Mouse (Mus musculus): ENCODE data around the gene Ift57.

The Ift57 gene

GRCm38 (mm10) chr16:49760517-49761203 is 61.6 kb downstream of the Ift57 start:
- DNase-seq, result no peak

GRCm38 (mm10) chr16:49761981-49762380 is 62.9 kb downstream of the Ift57 start:
- no peak for DNase-seq

GRCm38 (mm10) chr16:49766326-49766725 is 67.3 kb downstream of the Ift57 start:
- peak; percentile 68 for DNase-seq

DNA sequence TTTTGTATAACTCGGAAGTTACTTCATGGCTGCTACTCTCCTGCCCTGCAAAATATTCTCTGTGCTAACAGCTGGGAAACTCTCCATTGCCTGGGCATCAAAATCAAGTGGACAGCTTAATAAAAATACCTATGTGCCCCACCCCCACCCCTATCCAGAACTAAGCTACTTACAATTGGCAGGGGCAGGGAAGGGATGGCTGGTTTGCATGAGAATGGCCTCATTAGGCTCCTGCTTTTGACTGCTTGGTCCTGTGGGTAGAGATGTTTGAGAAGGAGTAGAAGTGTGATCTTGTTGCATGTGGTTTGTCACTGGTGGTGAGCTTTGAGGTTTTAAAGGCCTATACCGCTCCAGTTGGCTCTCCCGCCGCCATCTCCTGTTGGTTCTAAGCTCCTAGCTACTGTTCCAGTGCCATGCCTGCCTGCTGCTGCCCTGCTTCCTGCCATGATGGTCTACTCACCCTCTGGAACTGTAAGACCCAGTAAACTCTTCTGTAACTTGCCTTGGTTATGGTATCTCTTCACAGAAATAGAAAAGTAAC is 69.5 kb downstream of the Ift57 start:
- no peak for DNase-seq

DNA sequence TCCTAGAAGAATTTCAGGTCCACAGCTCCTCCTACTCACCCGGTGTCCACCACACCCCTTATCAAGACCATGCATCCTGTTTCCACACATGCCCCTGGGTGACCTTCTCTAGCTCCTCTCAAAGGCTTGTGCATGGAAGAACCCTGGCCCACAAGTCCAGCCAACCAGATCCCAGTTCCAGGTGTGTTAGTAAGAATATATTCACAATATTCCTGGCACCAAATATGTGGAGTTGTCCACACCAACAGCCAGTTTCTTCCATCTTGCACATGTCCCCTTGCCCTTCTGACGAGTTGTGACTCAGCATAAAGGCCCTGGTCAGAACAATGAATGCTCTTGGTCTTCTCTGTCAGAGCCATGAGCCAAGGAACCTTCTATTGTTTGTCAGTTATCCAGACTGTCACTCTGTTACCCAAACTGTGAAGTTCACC is 70.8 kb downstream of the Ift57 start:
- no peak for DNase-seq

DNA sequence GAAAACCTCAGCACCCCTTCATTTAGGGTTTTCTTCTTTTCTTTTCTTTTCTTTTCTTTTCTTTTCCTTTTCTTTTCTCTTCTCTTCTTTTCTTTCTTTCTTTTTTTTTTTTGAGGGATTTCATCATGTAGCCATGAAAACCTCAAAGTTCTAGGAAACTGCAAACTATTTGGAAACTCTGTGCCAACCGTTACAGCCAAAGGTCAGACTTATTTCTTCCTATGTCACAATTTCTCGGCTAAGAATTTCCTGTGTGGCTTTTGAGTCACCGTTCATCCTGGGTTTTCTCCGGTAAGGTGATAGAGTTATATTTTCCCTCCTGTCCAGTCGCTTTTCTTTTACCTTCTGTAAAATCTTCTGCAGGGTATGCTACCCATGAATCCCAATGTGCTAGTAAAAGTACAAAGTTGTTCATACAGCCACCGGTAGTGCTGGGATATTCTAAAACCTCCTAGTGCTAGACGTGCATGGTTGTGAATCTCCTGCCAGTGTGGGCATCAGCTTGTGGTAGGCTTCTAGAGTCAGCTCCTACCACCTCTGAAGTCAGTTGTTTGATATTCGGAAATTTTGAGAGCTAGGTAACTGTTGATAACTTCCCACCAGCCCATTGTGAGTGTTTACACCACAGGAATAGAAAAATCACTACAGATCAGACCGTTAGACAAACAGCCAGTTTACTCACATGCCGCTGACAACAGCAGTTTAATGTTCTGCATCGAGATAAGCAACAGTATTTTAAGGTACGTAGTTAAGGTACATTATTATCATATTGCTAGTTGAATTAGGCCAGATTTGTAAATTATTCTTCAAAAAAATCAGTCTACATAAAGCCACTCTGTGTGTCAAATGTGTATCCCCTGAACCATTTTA is 71.5 kb downstream of the Ift57 start:
- no peak for DNase-seq

DNA sequence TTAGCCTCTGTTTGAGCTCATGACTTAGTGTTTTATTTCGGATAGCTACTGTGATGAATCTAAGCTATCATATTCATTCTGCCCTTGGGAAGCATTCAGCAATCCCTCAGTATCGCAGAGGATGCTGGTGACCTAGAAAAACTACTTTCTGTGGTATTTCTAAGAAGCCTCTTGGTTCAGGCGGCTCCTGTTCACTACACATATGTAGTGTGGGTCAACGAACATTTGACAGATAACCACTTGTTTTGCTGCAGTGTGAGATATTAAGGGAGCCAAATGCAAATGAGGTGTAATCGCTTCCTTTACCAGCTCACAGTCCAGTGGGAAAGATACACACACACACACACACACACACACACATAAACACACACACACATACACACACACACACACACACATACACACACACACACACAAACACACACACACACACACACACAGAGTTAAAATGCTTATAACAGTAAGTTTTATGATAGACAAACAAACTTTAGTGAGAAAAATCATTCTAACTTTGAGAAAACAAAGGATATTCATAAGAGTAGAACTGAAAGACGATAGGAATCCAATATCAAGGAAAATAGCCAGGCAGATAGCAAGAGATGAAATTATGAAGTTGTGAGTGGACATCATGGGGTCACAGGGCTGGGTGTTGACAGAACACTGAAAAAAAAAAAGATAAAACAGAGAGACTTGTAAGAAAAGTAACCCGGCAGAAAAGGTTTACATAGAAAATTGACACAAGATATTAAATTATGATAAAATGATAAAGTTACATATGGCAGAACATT is 72.8 kb downstream of the Ift57 start:
- no peak for DNase-seq

GRCm38 (mm10) chr16:49772576-49772975 is 73.5 kb downstream of the Ift57 start:
- no peak for DNase-seq

GRCm38 (mm10) chr16:49773068-49773467 is 74.0 kb downstream of the Ift57 start:
- DNase-seq, result no peak

DNA sequence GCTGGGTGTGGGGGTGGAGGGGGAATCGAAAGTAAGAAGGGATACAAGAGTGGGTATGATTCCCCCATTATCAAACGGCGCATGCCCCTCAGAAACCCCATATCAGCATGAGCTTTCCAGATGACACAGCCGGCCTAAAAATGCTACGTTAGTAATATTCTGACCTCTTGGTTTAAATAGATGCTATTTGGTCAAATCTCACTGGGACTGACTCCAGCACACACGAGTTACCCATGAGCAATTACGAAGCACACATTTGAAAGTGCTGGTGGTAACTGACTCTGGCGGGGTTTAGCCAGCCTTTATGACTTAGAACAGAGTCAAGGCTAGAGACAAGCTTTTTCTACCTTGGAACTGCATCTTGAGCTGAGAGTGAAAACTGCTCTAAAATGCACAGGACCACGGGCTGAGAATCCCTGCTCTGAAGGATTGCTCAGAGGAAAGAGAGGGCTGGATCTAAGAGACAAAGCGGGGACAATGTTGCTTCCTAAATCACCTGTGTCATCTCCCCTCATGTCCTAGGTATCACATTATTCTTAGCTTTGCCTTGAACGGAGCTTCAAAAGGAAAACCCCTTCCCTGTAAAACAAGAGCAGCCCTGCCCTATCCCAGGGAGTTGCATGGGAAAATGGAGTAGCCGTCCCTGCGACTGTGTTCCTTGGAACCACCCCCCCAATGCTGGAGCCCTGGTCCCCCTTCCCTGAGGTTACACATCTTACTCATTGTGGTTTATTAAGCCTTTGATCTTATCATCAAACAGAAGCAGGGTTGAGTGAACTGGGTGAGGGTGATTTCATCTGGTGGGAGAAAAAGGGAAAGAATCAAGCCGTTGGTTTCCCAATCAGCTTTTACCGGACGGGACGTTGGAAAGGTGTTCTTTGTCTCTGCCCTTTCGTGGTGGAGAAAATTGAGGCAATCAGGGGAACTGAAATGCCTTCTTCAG is 75.3 kb downstream of the Ift57 start:
- DNase-seq, result no peak

- no peak for DNase-seq
Measured at GRCm38 (mm10) chr16:49775002-49775966, 76.3 kb downstream of the Ift57 start.

DNA sequence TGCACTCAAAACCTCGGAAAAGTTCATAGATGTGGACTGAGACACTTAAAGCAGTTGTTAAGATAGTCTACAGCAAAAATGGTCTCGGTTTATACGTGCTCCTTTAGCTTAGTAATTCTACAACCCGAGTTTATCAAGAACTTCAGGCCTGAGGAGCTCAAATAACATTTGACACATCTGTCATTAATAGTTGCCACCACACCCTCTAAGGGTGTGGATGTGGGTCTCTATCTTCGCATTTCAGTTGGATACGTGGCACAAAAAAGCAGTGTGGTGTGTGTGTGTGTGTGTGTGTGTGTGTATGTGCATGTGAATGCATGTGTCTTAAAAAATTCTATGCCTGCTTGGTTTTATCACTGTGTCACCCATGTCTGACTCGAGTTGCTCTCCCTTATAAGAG is 77.9 kb downstream of the Ift57 start:
- DNase-seq, result no peak

DNA sequence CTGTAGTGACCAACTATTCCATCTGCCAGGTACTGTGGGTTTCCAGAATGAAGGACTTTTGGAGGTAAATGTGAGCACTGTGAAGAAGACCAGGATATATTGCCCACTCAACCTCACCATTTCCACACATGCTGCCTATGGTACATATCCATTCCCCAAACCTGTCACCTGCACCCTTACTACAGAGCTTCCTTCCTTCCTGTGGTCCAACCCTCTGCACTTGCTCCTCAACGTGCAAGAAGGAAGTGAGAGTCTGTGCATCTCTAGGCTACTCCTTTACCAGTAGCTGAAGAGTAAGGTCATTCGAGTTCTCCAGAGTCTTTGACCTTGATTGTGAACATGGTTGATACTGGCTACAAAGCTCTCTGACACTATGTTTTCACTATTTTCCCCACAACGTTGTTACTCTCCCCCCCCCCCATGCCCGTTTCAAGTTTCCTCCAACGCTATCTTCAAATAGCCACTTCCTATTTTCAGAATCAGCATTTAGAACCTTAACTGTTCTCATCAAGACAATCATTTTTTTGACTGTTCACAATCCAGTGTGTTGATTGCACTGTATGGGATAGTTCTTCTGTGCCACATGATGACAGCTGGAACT is 82.6 kb downstream of the Ift57 start:
- DNase-seq, result no peak

DNA sequence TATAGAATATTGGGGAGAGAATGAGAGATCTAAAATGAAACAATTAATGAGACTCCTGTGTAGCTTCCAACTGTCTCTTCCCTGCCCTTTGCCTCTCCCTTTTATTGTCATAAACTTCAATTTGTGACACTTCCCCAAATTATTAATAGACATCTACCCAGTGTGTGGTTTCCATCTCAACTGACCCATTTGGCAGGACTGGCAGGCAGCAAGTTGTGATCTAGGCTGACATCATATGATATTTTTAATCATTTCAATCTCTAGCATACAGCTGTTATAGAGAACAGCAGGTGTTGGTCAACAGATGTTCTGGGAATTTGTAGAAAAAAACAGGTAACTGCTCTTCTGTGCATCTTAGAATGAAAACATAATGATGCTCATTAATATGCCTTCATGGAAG is 84.3 kb downstream of the Ift57 start:
- DNase-seq, result no peak

DNA sequence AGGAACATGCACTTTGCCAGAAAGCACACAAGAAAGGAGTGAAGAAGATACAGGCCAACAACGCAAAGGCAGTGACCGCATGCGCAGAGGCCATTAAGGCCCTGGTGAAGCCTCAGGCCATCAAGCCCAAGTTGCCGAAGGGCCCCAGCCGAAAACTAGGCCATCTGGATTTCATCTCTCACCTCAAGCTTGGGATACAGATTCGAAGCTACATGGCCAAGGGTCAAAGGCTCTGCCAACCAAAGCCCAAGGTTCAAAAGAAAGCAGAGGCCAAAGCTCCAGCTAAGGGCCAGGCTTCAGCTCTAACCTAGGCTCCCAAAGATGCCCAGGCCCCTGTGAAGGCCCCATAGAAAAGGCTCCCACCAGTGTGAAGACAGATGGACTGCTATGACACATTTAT is 87.1 kb downstream of the Ift57 start:
- DNase-seq, result no peak

DNA sequence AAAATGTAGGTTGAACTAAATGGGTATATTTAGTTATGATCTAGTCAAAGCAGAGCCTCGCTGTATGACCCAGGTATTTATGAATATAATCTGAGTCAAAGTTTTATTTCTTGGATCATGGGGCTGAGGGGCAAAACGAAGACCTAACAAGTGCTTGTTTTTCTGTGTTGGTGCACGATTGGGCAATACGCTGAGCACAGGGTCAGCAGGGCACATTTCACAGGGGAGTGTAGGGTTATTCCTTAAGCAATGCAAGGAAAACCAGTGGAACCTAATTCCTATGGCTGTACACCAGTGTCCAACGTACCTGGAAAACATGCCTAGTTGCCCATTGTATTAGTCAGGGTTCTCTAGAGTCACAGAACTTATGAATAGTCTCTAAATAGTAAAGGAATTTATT is 88.7 kb downstream of the Ift57 start:
- DNase-seq, result no peak

DNA sequence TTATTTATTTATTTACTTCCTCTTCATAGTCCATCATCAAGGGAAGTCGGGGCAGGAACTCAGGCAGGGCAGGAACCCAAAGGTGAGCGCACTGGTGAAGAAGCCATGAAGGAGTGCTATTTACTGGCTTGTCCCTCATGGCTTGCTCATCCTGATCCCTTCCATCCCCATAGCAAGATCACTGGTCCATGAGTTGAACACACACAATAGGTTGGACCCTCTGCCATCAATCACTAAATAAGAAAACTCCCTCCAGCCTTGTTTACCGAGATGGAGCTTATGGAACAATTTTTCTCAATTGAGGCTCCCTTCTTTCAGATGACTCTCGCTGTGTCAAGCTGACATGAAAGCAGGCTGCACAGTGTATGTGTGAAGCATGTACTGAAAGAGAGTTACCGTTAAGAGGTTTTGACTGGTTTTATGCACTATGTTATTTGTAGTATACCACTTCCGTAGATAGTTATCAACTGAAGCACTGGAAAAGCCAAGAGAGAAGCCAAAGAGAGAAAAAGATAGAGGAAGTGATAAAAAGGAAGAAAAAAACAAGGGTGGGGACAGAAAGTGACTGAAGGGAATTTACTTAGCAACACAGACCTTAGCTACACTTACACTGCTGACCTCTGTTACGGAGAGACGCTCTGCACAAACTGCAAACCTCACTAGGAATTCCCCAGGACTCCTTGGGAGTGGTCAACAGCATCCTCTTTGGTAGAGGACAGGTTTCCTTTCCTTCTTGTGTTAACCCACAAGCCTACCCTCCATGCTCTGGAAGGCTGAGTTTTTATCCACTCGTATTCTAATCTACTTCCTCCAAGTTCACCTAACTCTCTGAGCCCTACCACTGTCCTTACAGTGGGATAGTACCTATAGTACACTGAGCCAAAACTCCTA is 91.8 kb downstream of the Ift57 start:
- no peak for DNase-seq

DNA sequence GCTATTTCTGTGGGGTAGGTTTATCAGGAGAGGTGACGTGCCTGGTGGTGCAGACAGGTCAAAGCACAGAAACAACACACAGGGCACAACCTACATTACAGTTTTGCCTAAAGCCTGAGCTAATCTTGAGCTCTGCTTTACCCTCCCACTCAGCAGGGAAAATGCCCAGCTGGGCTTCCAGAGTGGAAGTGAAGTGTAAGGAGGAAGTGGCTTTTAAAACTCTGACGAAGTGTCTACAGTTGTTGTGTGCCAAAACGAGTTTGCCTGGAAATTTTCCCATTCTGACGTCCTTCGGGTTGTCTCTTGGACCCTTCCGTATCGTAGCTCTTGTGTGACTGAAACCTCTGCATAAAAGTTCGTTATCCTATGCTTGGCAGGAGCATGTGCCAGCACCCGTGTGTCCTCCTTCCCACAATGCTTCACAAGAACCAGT is 93.4 kb downstream of the Ift57 start:
- DNase-seq, result no peak

DNA sequence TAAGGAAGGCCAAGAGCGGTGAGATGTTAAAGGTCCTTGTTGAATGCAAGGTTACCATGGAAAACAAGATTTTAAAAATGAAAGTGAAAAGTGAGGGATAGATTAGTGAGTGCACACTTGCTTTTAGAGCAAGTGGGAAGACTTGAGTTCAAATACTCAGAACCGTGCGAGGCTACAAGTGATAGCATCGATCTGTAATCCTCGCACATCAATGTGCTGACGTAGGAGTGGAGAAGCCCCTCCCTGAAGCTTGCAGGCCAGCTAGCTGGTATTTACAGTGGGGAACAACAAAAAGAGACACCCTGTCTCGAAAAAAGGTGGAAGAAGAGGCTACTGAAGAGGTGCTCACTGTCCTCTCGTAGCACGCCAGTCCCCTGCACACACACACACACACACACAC is 94.6 kb downstream of the Ift57 start:
- DNase-seq, result no peak
